Mouse (Mus musculus) A20 (cell line): ENCODE measurements around the gene Olfr1093.

Source experiments
- DNase-seq: peaks from one replicate; pipeline ENCODE4 v3.0.0-alpha.2; 2011; ENCODE audit warnings: low read depth, low spot score

Gene Olfr1093

GRCm38 (mm10) chr2:86782179-86782578 is at the start of gene Olfr1093:
Gene Olfr1093 (plus strand): TSS chr2:86782479.
- DNase-seq, result no peak

- DNase-seq, result no peak
Measured at GRCm38 (mm10) chr2:86733601-86734000, 48.7 kb upstream of the Olfr1093 start, which contains the start of gene Olfr1089. Gene Olfr1089 (minus strand): TSS chr2:86733701.

GRCm38 (mm10) chr2:86758893-86759292 is 23.4 kb upstream of the Olfr1093 start, which contains the start of gene Olfr1090:
Gene Olfr1090 (minus strand): TSS chr2:86758993.
- DNase-seq, result no peak

GRCm38 (mm10) chr2:86761050-86761449 is 21.2 kb upstream of the Olfr1093 start:
- DNase-seq, result no peak

GRCm38 (mm10) chr2:86809918-86810317 is 27.6 kb downstream of the Olfr1093 start, which contains the start of gene Olfr141:
Gene Olfr141 (minus strand): TSS chr2:86810018.
- no peak for DNase-seq

GRCm38 (mm10) chr2:86824363-86824762 is 42.1 kb downstream of the Olfr1093 start, which contains the start of gene Olfr1094:
Gene Olfr1094 (plus strand): TSS chr2:86824663.
- no peak for DNase-seq
